Mouse (Mus musculus) induced T-regulatory cell, adult 2 months (primary cell): ENCODE results near the gene Chrm3.

Experiments used
- DNase-seq: peaks from one replicate; pipeline ENCODE4 v3.0.0-alpha.2; 2012; ENCODE audit warnings: low read depth

The Chrm3 gene

GRCm38 (mm10) chr13:9891088-9891487, 469.6 kb downstream of the Chrm3 start:
- no peak for DNase-seq

GRCm38 (mm10) chr13:9890460-9890859, 470.2 kb downstream of the Chrm3 start:
- DNase-seq = no peak

GRCm38 (mm10) chr13:9889954-9890353, 470.7 kb downstream of the Chrm3 start:
- DNase-seq = no peak

- no peak for DNase-seq
These were observed 472.4 kb downstream of the Chrm3 start for GRCm38 (mm10) chr13:9888284-9888683.

GRCm38 (mm10) chr13:9887261-9887660, 473.4 kb downstream of the Chrm3 start:
- no peak for DNase-seq

GRCm38 (mm10) chr13:9886465-9887135, 474.0 kb downstream of the Chrm3 start:
- no peak for DNase-seq

- peak; percentile 63 for DNase-seq
These were observed 478.0 kb downstream of the Chrm3 start for GRCm38 (mm10) chr13:9882362-9883282.

GRCm38 (mm10) chr13:9881930-9882329, 478.7 kb downstream of the Chrm3 start:
- no peak for DNase-seq

GRCm38 (mm10) chr13:9880401-9880800, 480.2 kb downstream of the Chrm3 start:
- no peak for DNase-seq

GRCm38 (mm10) chr13:9878596-9879010, 482.0 kb downstream of the Chrm3 start:
- no peak for DNase-seq

GRCm38 (mm10) chr13:9873377-9873776, 487.3 kb downstream of the Chrm3 start:
- no peak for DNase-seq

- DNase-seq = no peak
These were observed 494.5 kb downstream of the Chrm3 start for GRCm38 (mm10) chr13:9866161-9866560.

GRCm38 (mm10) chr13:9847515-9847914, 513.1 kb downstream of the Chrm3 start:
- no peak for DNase-seq

- peak; percentile 62 for DNase-seq
These were observed 513.9 kb downstream of the Chrm3 start for GRCm38 (mm10) chr13:9846543-9847434.

- peak; percentile 62 for DNase-seq
These were observed 526.4 kb downstream of the Chrm3 start for GRCm38 (mm10) chr13:9834146-9834679.

- DNase-seq = peak; percentile 53
These were observed 534.4 kb downstream of the Chrm3 start for GRCm38 (mm10) chr13:9826227-9826626.
